ENCODE assay signal across 14 mouse cellular contexts in genomic region chr5:113808177-113808576, GRCm38 (mm10). TPM values are rescaled to one million over a fixed set of nuclear protein-coding genes. Genes with fewer than 3 reads are reported as not detected.
A peak's percentile ranks its signal among the peaks of the same experiment; 100 is the strongest.
DNase-seq lines count a peak whose midpoint lies in the region; ATAC-seq and TF ChIP-seq lines count a peak whose summit lies in the region.
"Had no signal": no experiment of that assay in that cellular context is flagged by ENCODE, and none has a peak within 500 bp of the region (broad histone marks: within the 10 kb centered on the region; RNA-seq: fewer than 3 reads in every experiment).

No protein-coding gene starts in this region.

- 5% methylated on average over 2 of the region's 2 CpGs for WGBS in embryonic facial prominence, embryonic 11.5 days
- 19% methylated on average over 2 of the region's 2 CpGs for WGBS in limb, embryonic 15.5 days

- H3K4me1 ChIP-seq in embryonic facial prominence, embryonic 11.5 days (ENCODE audit: control insufficient read depth, insufficient read depth, low read length), result peaks cover 4% of the 10 kb centered on the region
- H3K4me1 ChIP-seq in limb, embryonic 15.5 days, result peaks cover 43% of the 10 kb centered on the region

- H3K9ac ChIP-seq in embryonic facial prominence, embryonic 11.5 days (replicated peaks; ENCODE audit: low read length), result no peak overlapping the region; the same call in 1 of the 2 replicates
- H3K9ac ChIP-seq in limb, embryonic 15.5 days, result no peak overlapping the region

- peak overlapping the region; percentile 48; the same call in 1 of the 2 replicates for H3K27ac ChIP-seq in embryonic facial prominence, embryonic 11.5 days (replicated peaks; ENCODE audit: low read depth, low read length)
- H3K27ac ChIP-seq in limb, embryonic 15.5 days, result peak overlapping the region; percentile 59
- H3K27ac ChIP-seq: macrophage had no signal

- no peaks in the 10 kb centered on the region for H3K79me2 ChIP-seq in C2C12 (ENCODE audit: control insufficient read depth, insufficient read depth)

- H3K9me3 ChIP-seq in embryonic facial prominence, embryonic 11.5 days (replicated peaks; ENCODE audit: control insufficient read depth, low read length), result no peaks in the 10 kb centered on the region
- peaks cover 9% of the 10 kb centered on the region; the same call in 1 of the 2 replicates for H3K9me3 ChIP-seq in limb, embryonic 15.5 days

- no peaks in the 10 kb centered on the region for H3K36me3 ChIP-seq in C2C12 (ENCODE audit: control insufficient read depth, insufficient read depth)
- H3K36me3 ChIP-seq in embryonic facial prominence, embryonic 11.5 days (replicated peaks; ENCODE audit: control insufficient read depth, insufficient read depth, low read depth, low read length), result no peaks in the 10 kb centered on the region
- H3K36me3 ChIP-seq in limb, embryonic 15.5 days, result no peaks in the 10 kb centered on the region

- H3ac ChIP-seq in C2C12 (ENCODE audit: control insufficient read depth, insufficient read length, low read depth), result no peak overlapping the region

- TF ChIP-seq CTCF in C2C12 (IDR thresholded peaks at IDR 0.05; ENCODE audit: control insufficient read depth, insufficient read depth, insufficient read length), result no peak

- peak; percentile 42 for DNase-seq in heart, postnatal 4 days
- DNase-seq in heart, adult 8-10 months (ENCODE audit: low spot score), result no peak
- DNase-seq in embryonic facial prominence, embryonic 11.5 days (ENCODE audit: low spot score), result peak; percentile 76
- DNase-seq in natural killer cell, adult 2 months (ENCODE audit: low spot score in 2 of 2), result no peak
- no peak for DNase-seq in cerebellum, postnatal 36 days
- no peak for DNase-seq in urinary bladder, postnatal 10 days (ENCODE audit: low spot score)
- DNase-seq: adrenal gland, postnatal 36 days; cerebellum, adult 8-10 months; gastrocnemius, postnatal 25 days; kidney, adult 18-20 months had no signal

- peak overlapping the region; percentile 10; the same call in 1 of the 2 replicates for H3K4me2 ChIP-seq in embryonic facial prominence, embryonic 11.5 days (ENCODE audit: low read depth, low read length)
- no peak overlapping the region for H3K4me2 ChIP-seq in limb, embryonic 15.5 days

- H3K27me3 ChIP-seq in C2C12 (ENCODE audit: control insufficient read depth, insufficient read depth, insufficient read length), result no peaks in the 10 kb centered on the region
- no peaks in the 10 kb centered on the region for H3K27me3 ChIP-seq in embryonic facial prominence, embryonic 11.5 days (ENCODE audit: control insufficient read depth, insufficient read depth, low read length)
- H3K27me3 ChIP-seq in limb, embryonic 15.5 days, result no peaks in the 10 kb centered on the region

- no peaks in the 10 kb centered on the region for H3K79me3 ChIP-seq in C2C12 (ENCODE audit: low read depth)

- ATAC-seq in embryonic facial prominence, embryonic 11.5 days (replicated peaks; ENCODE audit: insufficient number of reproducible peaks, low FRiP score, low TSS enrichment, low read depth), result 0 out of 2 replicates have a peak, but pooled peaks have one; percentile 8
- 0 out of 2 replicates have a peak, but pooled peaks have one; percentile 35 for ATAC-seq in limb, embryonic 15.5 days (ENCODE audit: insufficient number of reproducible peaks, low FRiP score, low TSS enrichment, low read depth)

- H3K4me3 ChIP-seq in C2C12 (ENCODE audit: insufficient read depth, poor library complexity, severe bottlenecking), result no peak overlapping the region
- no peak overlapping the region for H3K4me3 ChIP-seq in embryonic facial prominence, embryonic 11.5 days (ENCODE audit: low read depth, low read length)
- H3K4me3 ChIP-seq in limb, embryonic 15.5 days, result no peak overlapping the region

TF ChIP-seq in C2C12, 6 proteins besides CTCF, POLR2A, EP300 and RAD21:
- TF ChIP-seq MAX (IDR thresholded peaks at IDR 0.05) (no peak), MYOD1 (IDR thresholded peaks at IDR 0.05; ENCODE audit: control insufficient read depth, insufficient read length, low read depth) (peak; percentile 58)

RNA-seq across cellular contexts. Expression of gene Tmem119, which starts 7.9 kb away (rescaled TPM):
- total RNA-seq in heart, postnatal 4 days (2021), result 10 to 100 TPM; 11.7 to 13.7 TPM
- 1 to 10 TPM; 2.0 to 4.6 (median 2.7) TPM for total RNA-seq in heart, adult 8-10 months (2022)
- 127 TPM for polyA plus RNA-seq in C2C12 (2012; fragmentation: generic; extraction: Trizol)
- polyA plus RNA-seq in embryonic facial prominence, embryonic 11.5 days (2014; fragmentation: Nextera tagmentation; extraction: Ambion mirVana), result 50.8 and 54.2 TPM in 2 replicates
- 202 and 204 TPM in 2 replicates for polyA plus RNA-seq in limb, embryonic 15.5 days (2015; fragmentation: Nextera tagmentation; extraction: Ambion mirVana)
- total RNA-seq: monocyte, adult 5-6 weeks had no signal
- polyA plus RNA-seq: macrophage had no signal

RNA-seq across cellular contexts. Expression of gene Selplg, which starts 24.3 kb away (rescaled TPM):
- total RNA-seq in heart, postnatal 4 days (2021), result 1 to 10 TPM; 1.3 to 2.1 TPM
- 10 to 100 TPM in 1 of 4 experiments, 1 to 10 TPM in 3; 1.8 to 10.3 (median 2.6) TPM for total RNA-seq in heart, adult 8-10 months (2022)
- 0.06 TPM for polyA plus RNA-seq in C2C12 (2012; fragmentation: generic; extraction: Trizol)
- polyA plus RNA-seq in embryonic facial prominence, embryonic 11.5 days (2014; fragmentation: Nextera tagmentation; extraction: Ambion mirVana), result 1.2 and 2.0 TPM in 2 replicates
- polyA plus RNA-seq in limb, embryonic 15.5 days (2015; fragmentation: Nextera tagmentation; extraction: Ambion mirVana), result 5.5 and 8.3 TPM in 2 replicates

RNA-seq across cellular contexts. Expression of gene Iscu, which starts 35.6 kb away (rescaled TPM):
- 100 to 1,000 TPM; 102 to 104 TPM for total RNA-seq in heart, postnatal 4 days (2021)
- total RNA-seq in heart, adult 8-10 months (2022), result 100 to 1,000 TPM; 195 to 224 (median 212) TPM
- 119 TPM for polyA plus RNA-seq in C2C12 (2012; fragmentation: generic; extraction: Trizol)
- polyA plus RNA-seq in embryonic facial prominence, embryonic 11.5 days (2014; fragmentation: Nextera tagmentation; extraction: Ambion mirVana), result 103 and 113 TPM in 2 replicates
- polyA plus RNA-seq in limb, embryonic 15.5 days (2015; fragmentation: Nextera tagmentation; extraction: Ambion mirVana), result 91.0 and 99.0 TPM in 2 replicates

RNA-seq across cellular contexts. Expression of gene Sart3, which starts 35.9 kb away (rescaled TPM):
- 10 to 100 TPM; 30.4 to 30.7 TPM for total RNA-seq in heart, postnatal 4 days (2021)
- 10 to 100 TPM; 11.2 to 12.6 (median 12.2) TPM for total RNA-seq in heart, adult 8-10 months (2022)
- 53.4 TPM for polyA plus RNA-seq in C2C12 (2012; fragmentation: generic; extraction: Trizol)
- 52.4 and 55.4 TPM in 2 replicates for polyA plus RNA-seq in embryonic facial prominence, embryonic 11.5 days (2014; fragmentation: Nextera tagmentation; extraction: Ambion mirVana)
- polyA plus RNA-seq in limb, embryonic 15.5 days (2015; fragmentation: Nextera tagmentation; extraction: Ambion mirVana), result 38.4 and 45.9 TPM in 2 replicates

Comparison
In these comparisons a context has a peak if more than half of its experiments do, and no peak if none do; other contexts are left out.
1. DNase-seq: peak in heart, postnatal 4 days (single experiment) and embryonic facial prominence, embryonic 11.5 days (single experiment); none in heart, adult 8-10 months (single experiment), natural killer cell, adult 2 months (0 of 2), cerebellum, postnatal 36 days (0 of 2) and urinary bladder, postnatal 10 days (single experiment).